Mouse (Mus musculus) limb, embryonic 14.5 days (tissue): Measurements from ENCODE around the gene D930048N14Rik. TPM values are rescaled to one million over a fixed set of nuclear protein-coding genes. Genes with fewer than 3 reads are reported as not detected.
A peak's percentile ranks its signal among the peaks of the same experiment; 100 is the strongest.
"Not testable (repeated sequence)": the region's sequence is repeated elsewhere in the genome, so short reads cannot be mapped to it uniquely, and the experiment has no call there.

Experiments used
- ATAC-seq: fragments of 200-750 bp; cut with Nextera tagmentation; 2 replicates; pipeline ENCODE4 v1.8.0; 2017; ENCODE audit warnings: low read depth, moderate number of reproducible peaks, moderate TSS enrichment; ENCODE audit not compliant: low FRiP score
- DNase-seq: peaks from one replicate; pipeline ENCODE4 v3.0.0-alpha.2; 2015; ENCODE audit warnings: low spot score
- H3K27ac ChIP-seq: fragments of 300-500 bp; sonication (generic); replicated peaks from 2 replicates; pipeline ENCODE4 v1.5.1; 2014; ENCODE audit warnings: low read depth, mild to moderate bottlenecking, low read length, moderate library complexity, mixed read lengths
- H3K27me3 ChIP-seq: fragments of 300-500 bp; sonication (generic); 2 replicates; pipeline ENCODE4 v1.6.1; 2014; ENCODE audit warnings: low read length, mixed read lengths; ENCODE audit not compliant: control insufficient read depth, insufficient read depth
- H3K36me3 ChIP-seq: fragments of 300-500 bp; sonication (generic); 2 replicates; pipeline ENCODE4 v1.6.1; 2014; ENCODE audit warnings: mild to moderate bottlenecking, low read length, moderate library complexity, mixed read lengths; ENCODE audit not compliant: control insufficient read depth, insufficient read depth
- H3K4me1 ChIP-seq: fragments of 300-500 bp; sonication (generic); 2 replicates; pipeline ENCODE4 v1.6.1; 2014; ENCODE audit warnings: antibody characterized with exemption, low read length, mixed read lengths; ENCODE audit not compliant: control insufficient read depth, insufficient read depth
- H3K4me2 ChIP-seq: fragments of 300-500 bp; sonication (generic); replicated peaks from 2 replicates; pipeline ENCODE4 v1.6.1; 2014; ENCODE audit warnings: low read depth, mild to moderate bottlenecking, low read length, moderate library complexity; ENCODE audit not compliant: severe bottlenecking
- H3K4me3 ChIP-seq: fragments of 300-500 bp; sonication (generic); replicated peaks from 2 replicates; pipeline ENCODE4 v1.5.1; 2014; ENCODE audit warnings: low read length
- H3K9ac ChIP-seq: fragments of 300-500 bp; sonication (generic); 2 replicates; pipeline ENCODE4 v1.6.1; 2014; ENCODE audit warnings: mild to moderate bottlenecking, low read depth, low read length, moderate library complexity; ENCODE audit not compliant: severe bottlenecking
- H3K9me3 ChIP-seq: fragments of 300-500 bp; sonication (generic); 2 replicates; pipeline ENCODE4 v1.6.1; 2016; ENCODE audit warnings: low read length; ENCODE audit not compliant: control insufficient read depth
- POLR2A ChIP-seq: fragments of 200-500 bp; IDR thresholded peaks from 2 replicates; pipeline ENCODE4 v1.8.0; 2012; ENCODE audit warnings: inconsistent platforms, mild to moderate bottlenecking, moderate library complexity, borderline replicate concordance; ENCODE audit not compliant: insufficient read depth, insufficient read length; ENCODE audit errors: extremely low read depth
- WGBS: fragments of 180-500 bp; shearing (Covaris S2); extraction: QIAGEN DNeasy Blood & Tissue Kit; methylation state at CpG from one replicate; pipeline ENCODE4 v1.1.7; 2014; 5-methylcytosine and 5-hydroxymethylcytosine counted together
- polyA plus RNA-seq, 2 experiments: library from polyadenylated mRNA; depleted of rRNA in 1 of 2; stranded (reverse) in 1 of 2; unstranded in 1 of 2; fragments of >200 nt; fragmentation: Nextera tagmentation in 1 of 2; extraction: Ambion mirVana in 1 of 2; gene quantifications; 2 replicates each; pipeline versions ENCODE4 v1.2.1 to v1.2.3; 2012 to 2014

D930048N14Rik gene
- polyA plus RNA-seq, 2 experiments: 4.5 to 13.0 TPM

- ATAC-seq: peak; percentile 54
- peak overlapping the region; percentile 57 for H3K9ac ChIP-seq
- DNase-seq: peak; percentile 60
- H3K27ac ChIP-seq: peak overlapping the region; percentile 53; the same call in 1 of the 2 replicates
- H3K27me3 ChIP-seq: no peaks in the 10 kb centered on the region
- no peaks in the 10 kb centered on the region for H3K36me3 ChIP-seq
- peak; percentile 39; the same call in 1 of the 2 replicates for TF ChIP-seq POLR2A
- H3K4me3 ChIP-seq: peak overlapping the region; percentile 36
- H3K4me1 ChIP-seq: peaks cover 3% of the 10 kb centered on the region
- H3K4me2 ChIP-seq: peak overlapping the region; percentile 63
- 4% methylated on average over 12 of the region's 14 CpGs for WGBS
- H3K9me3 ChIP-seq: no peaks in the 10 kb centered on the region
Measured at GRCm38 (mm10) chr11:51615601-51616000, 35.2 kb upstream of the D930048N14Rik start.

GRCm38 (mm10) chr11:51616113-51616512 lies 34.6 kb upstream of the D930048N14Rik start:
- not testable (repeated sequence) for H3K27me3 ChIP-seq, H3K36me3 ChIP-seq, DNase-seq, H3K4me1 ChIP-seq, H3K9me3 ChIP-seq, ATAC-seq, H3K27ac ChIP-seq
- H3K9ac ChIP-seq: peak overlapping the region; percentile 57
- WGBS: 89% methylated on average over 7 of the region's 7 CpGs
- H3K4me2 ChIP-seq: peak overlapping the region; percentile 63
- H3K4me3 ChIP-seq: peak overlapping the region; percentile 36

GRCm38 (mm10) chr11:51617693-51618092 lies 33.1 kb upstream of the D930048N14Rik start:
- WGBS: 5% methylated on average over 4 of the region's 4 CpGs
- H3K36me3 ChIP-seq: peaks cover 9% of the 10 kb centered on the region; the same call in 1 of the 2 replicates
- TF ChIP-seq POLR2A: no peak
- no peak overlapping the region for H3K4me3 ChIP-seq
- no peak overlapping the region for H3K9ac ChIP-seq
- ATAC-seq (no peak), DNase-seq (peak; percentile 84)
- H3K9me3 ChIP-seq: no peaks in the 10 kb centered on the region
- no peaks in the 10 kb centered on the region for H3K27me3 ChIP-seq
- no peak overlapping the region for H3K4me2 ChIP-seq
- peaks cover 9% of the 10 kb centered on the region for H3K4me1 ChIP-seq
- H3K27ac ChIP-seq: no peak overlapping the region

- DNase-seq (no peak), ATAC-seq (no peak; the same call in 1 of the 2 replicates)
- Histone ChIP-seq H3K27ac (no peak overlapping the region), H3K27me3 (no peaks in the 10 kb centered on the region), H3K4me2 (peak overlapping the region; percentile 44), H3K36me3 (peaks cover 21% of the 10 kb centered on the region), H3K9me3 (no peaks in the 10 kb centered on the region), H3K4me1 (peaks cover 9% of the 10 kb centered on the region), H3K4me3 (peak overlapping the region; percentile 81), H3K9ac (no peak overlapping the region)
- WGBS: 51% methylated on average over 8 of the region's 8 CpGs
- TF ChIP-seq POLR2A: no peak
Measured at GRCm38 (mm10) chr11:51618894-51619408, 31.8 kb upstream of the D930048N14Rik start.

GRCm38 (mm10) chr11:51619409-51620060 lies 31.2 kb upstream of the D930048N14Rik start, which contains the start of gene Nhp2:
Gene Nhp2 (plus strand): TSS chr11:51619735.
- 0 out of 2 replicates have a peak, but pooled peaks have one; percentile 16 for TF ChIP-seq POLR2A
- DNase-seq (peak; percentile 98), ATAC-seq (peak; percentile 94)
- 1% methylated on average over 51 of the region's 51 CpGs for WGBS
- peak within 1 kb of the TSS; percentile 81 for H3K4me3 ChIP-seq
- peaks cover 27% of the 10 kb centered on the region for H3K36me3 ChIP-seq
- H3K9me3 ChIP-seq: no peaks in the 10 kb centered on the region
- peaks cover 9% of the 10 kb centered on the region for H3K4me1 ChIP-seq
- no peaks in the 10 kb centered on the region for H3K27me3 ChIP-seq
- H3K9ac ChIP-seq: peak within 1 kb of the TSS; percentile 76
- peak within 1 kb of the TSS; percentile 44; the same call in 1 of the 2 replicates for H3K27ac ChIP-seq
- peak within 1 kb of the TSS; percentile 70 for H3K4me2 ChIP-seq
